Mouse (Mus musculus): ENCODE data around the gene Rph3a. TPM values are rescaled to one million over a fixed set of nuclear protein-coding genes. Genes with fewer than 3 reads are reported as not detected.
"Not testable (repeated sequence)": the region's sequence is repeated elsewhere in the genome, so short reads cannot be mapped to it uniquely, and the experiment has no call there.

The Rph3a gene
- total RNA-seq, 2 experiments from 2014 or later, result 104 TPM

- intact Hi-C loops (cut with DNase I), result not testable (repeated sequence)
Measured at GRCm38 (mm10) chr5:120919156-120919935, 90.5 kb downstream of the Rph3a start.

GRCm38 (mm10) chr5:120914204-120914603, 95.7 kb downstream of the Rph3a start, which contains the start of gene Oas1d:
Oas1d (plus strand) TSS chr5:120914536.
- DNase-seq; intact Hi-C loops (cut with DNase I): not testable (repeated sequence)

More at GRCm38 (mm10) chr5:120919156-120919935, 90.5 kb downstream of the Rph3a start:
- not testable (repeated sequence) for DNase-seq

GRCm38 (mm10) chr5:120908196-120908920, 101.5 kb downstream of the Rph3a start:
- no peak for DNase-seq
- intact Hi-C loops (cut with DNase I), result no loop called here

GRCm38 (mm10) chr5:120906791-120907733, 102.8 kb downstream of the Rph3a start, which contains the start of gene Oas1a:
Oas1a (minus strand) TSS chr5:120907521.
- DNase-seq; intact Hi-C loops (cut with DNase I): not testable (repeated sequence)

- DNase-seq, result no peak
- intact Hi-C loops (cut with DNase I), result no loop called here
Measured at GRCm38 (mm10) chr5:120902056-120902455, 107.8 kb downstream of the Rph3a start.

- intact Hi-C loops (cut with DNase I), result no loop called here
- DNase-seq, result no peak
Measured at GRCm38 (mm10) chr5:120900666-120901065, 109.2 kb downstream of the Rph3a start.

- intact Hi-C loops (cut with DNase I), result no loop called here
- no peak for DNase-seq
Measured at GRCm38 (mm10) chr5:120898726-120899125, 111.2 kb downstream of the Rph3a start.

GRCm38 (mm10) chr5:120898307-120898706, 111.6 kb downstream of the Rph3a start:
- DNase-seq, result no peak
- intact Hi-C loops (cut with DNase I), result no loop called here

- DNase-seq, result no peak
- intact Hi-C loops (cut with DNase I), result no loop called here
Measured at GRCm38 (mm10) chr5:120895231-120895900, 114.5 kb downstream of the Rph3a start.

- DNase-seq; intact Hi-C loops (cut with DNase I): not testable (repeated sequence)
Measured at GRCm38 (mm10) chr5:120894692-120895091, 115.2 kb downstream of the Rph3a start.

- intact Hi-C loops (cut with DNase I); DNase-seq: not testable (repeated sequence)
Measured at GRCm38 (mm10) chr5:120893866-120894265, 116.0 kb downstream of the Rph3a start.

GRCm38 (mm10) chr5:120892243-120892660, 117.6 kb downstream of the Rph3a start:
- intact Hi-C loops (cut with DNase I), result no loop called here
- no peak for DNase-seq

GRCm38 (mm10) chr5:120891566-120892242, 118.2 kb downstream of the Rph3a start:
- DNase-seq; intact Hi-C loops (cut with DNase I): not testable (repeated sequence)

- intact Hi-C loops (cut with DNase I), result no loop called here
- DNase-seq, result no peak
Measured at GRCm38 (mm10) chr5:120890991-120891390, 118.9 kb downstream of the Rph3a start.

Other genes starting within 250 kb of the Rph3a start
- under 1 TPM in 1 of 2 experiments, not detected in 1; 0.18 TPM for gene Oas3, start 232.4 kb downstream of the Rph3a start, total RNA-seq (2021)
- not detected for gene Oas1e, start 214.6 kb downstream of the Rph3a start, total RNA-seq (2021)
- 1 to 10 TPM; 1.0 to 1.3 TPM for gene Oas1c, start 197.6 kb downstream of the Rph3a start, total RNA-seq (2021)
- not detected for gene Oas1f, start 162.7 kb downstream of the Rph3a start, total RNA-seq (2021)
- not detected for gene Oas1h, start 148.7 kb downstream of the Rph3a start, total RNA-seq (2021)
- gene Oas1g, start 122.5 kb downstream of the Rph3a start, total RNA-seq (2021), result not detected
- gene Oas1a, start 102.6 kb downstream of the Rph3a start, total RNA-seq (2021), result under 1 TPM in 1 of 2 experiments, not detected in 1; 0.20 TPM
- gene Oas1d, start 95.6 kb downstream of the Rph3a start, total RNA-seq (2021), result not detected
- 10 to 100 TPM; 74.1 to 76.3 TPM for gene Ptpn11, start 181.3 kb upstream of the Rph3a start, total RNA-seq (2021)
- 100 to 1,000 TPM; 639 to 650 TPM for gene Rpl6, start 194.4 kb upstream of the Rph3a start, total RNA-seq (2021)
- 100 to 1,000 TPM; 202 to 219 TPM for gene Hectd4, start 210.1 kb upstream of the Rph3a start, total RNA-seq (2021)

Measured in left cerebral cortex, postnatal 4 days (tissue).